Mouse (Mus musculus) splenic B cell, adult 2 months (primary cell): ENCODE measurements around the gene Ptpre.
"Not testable (repeated sequence)": the region's sequence is repeated elsewhere in the genome, so short reads cannot be mapped to it uniquely, and the experiment has no call there.

ENCODE experiments used
- DNase-seq: peaks from one replicate; pipeline ENCODE4 v3.0.0-alpha.2; 2011; ENCODE audit warnings: low read depth, low spot score
- H3K27me3 ChIP-seq: 2 replicates; pipeline ENCODE4 v1.6.1; 2012; ENCODE audit warnings: mild to moderate bottlenecking, low read length, moderate library complexity, mixed read lengths; ENCODE audit not compliant: control insufficient read depth, poor library complexity, insufficient read depth, severe bottlenecking
- H3K36me3 ChIP-seq: 2 replicates; pipeline ENCODE4 v1.6.1; 2012; ENCODE audit warnings: mild to moderate bottlenecking, low read length, moderate library complexity, mixed read lengths; ENCODE audit not compliant: control insufficient read depth, poor library complexity, insufficient read depth, severe bottlenecking

Ptpre gene

GRCm38 (mm10) chr7:135545957-135546356 lies 8.7 kb downstream of the Ptpre start:
- Histone ChIP-seq H3K36me3 (no peaks in the 10 kb centered on the region), H3K27me3 (no peaks in the 10 kb centered on the region)
- DNase-seq, result no peak

- no peaks in the 10 kb centered on the region for H3K36me3 ChIP-seq
- no peak for DNase-seq
- no peaks in the 10 kb centered on the region for H3K27me3 ChIP-seq
These were observed 9.2 kb downstream of the Ptpre start for GRCm38 (mm10) chr7:135546530-135546929.

GRCm38 (mm10) chr7:135548434-135548833 lies 11.2 kb downstream of the Ptpre start:
- DNase-seq, result no peak
- Histone ChIP-seq H3K27me3 (no peaks in the 10 kb centered on the region), H3K36me3 (no peaks in the 10 kb centered on the region)

- H3K36me3 ChIP-seq, result no peaks in the 10 kb centered on the region
- H3K27me3 ChIP-seq, result no peaks in the 10 kb centered on the region
- DNase-seq, result no peak
These were observed 14.3 kb downstream of the Ptpre start for GRCm38 (mm10) chr7:135551547-135551946.

- Histone ChIP-seq H3K36me3 (no peaks in the 10 kb centered on the region), H3K27me3 (no peaks in the 10 kb centered on the region)
- DNase-seq, result no peak
These were observed 16.3 kb downstream of the Ptpre start for GRCm38 (mm10) chr7:135553550-135553949.

GRCm38 (mm10) chr7:135556663-135557402 lies 19.6 kb downstream of the Ptpre start:
- Histone ChIP-seq H3K27me3 (no peaks in the 10 kb centered on the region), H3K36me3 (no peaks in the 10 kb centered on the region)
- no peak for DNase-seq

- no peak for DNase-seq
These were observed 23.0 kb downstream of the Ptpre start for GRCm38 (mm10) chr7:135560280-135560679.

GRCm38 (mm10) chr7:135564022-135564421 lies 26.7 kb downstream of the Ptpre start:
- no peaks in the 10 kb centered on the region for H3K27me3 ChIP-seq
- H3K36me3 ChIP-seq, result no peaks in the 10 kb centered on the region
- no peak for DNase-seq

More at GRCm38 (mm10) chr7:135560280-135560679, 23.0 kb downstream of the Ptpre start:
- no peaks in the 10 kb centered on the region for H3K36me3 ChIP-seq
- H3K27me3 ChIP-seq, result no peaks in the 10 kb centered on the region

GRCm38 (mm10) chr7:135566013-135566412 lies 28.7 kb downstream of the Ptpre start:
- Histone ChIP-seq H3K36me3 (no peaks in the 10 kb centered on the region), H3K27me3 (no peaks in the 10 kb centered on the region)
- no peak for DNase-seq

- Histone ChIP-seq H3K36me3 (no peaks in the 10 kb centered on the region), H3K27me3 (no peaks in the 10 kb centered on the region)
- no peak for DNase-seq
These were observed 30.3 kb downstream of the Ptpre start for GRCm38 (mm10) chr7:135567582-135567981.

- no peak for DNase-seq
- H3K36me3 ChIP-seq, result no peaks in the 10 kb centered on the region
- no peaks in the 10 kb centered on the region for H3K27me3 ChIP-seq
These were observed 31.3 kb downstream of the Ptpre start for GRCm38 (mm10) chr7:135568550-135568949.

GRCm38 (mm10) chr7:135571392-135571791 lies 34.1 kb downstream of the Ptpre start:
- H3K36me3 ChIP-seq, result no peaks in the 10 kb centered on the region
- no peak for DNase-seq
- H3K27me3 ChIP-seq, result no peaks in the 10 kb centered on the region

GRCm38 (mm10) chr7:135571951-135572559 lies 34.8 kb downstream of the Ptpre start:
- DNase-seq, result no peak
- no peaks in the 10 kb centered on the region for H3K36me3 ChIP-seq
- no peaks in the 10 kb centered on the region for H3K27me3 ChIP-seq

GRCm38 (mm10) chr7:135575319-135576069 lies 38.2 kb downstream of the Ptpre start:
- not testable (repeated sequence) for DNase-seq, H3K36me3 ChIP-seq, H3K27me3 ChIP-seq

- no peaks in the 10 kb centered on the region for H3K36me3 ChIP-seq
- no peak for DNase-seq
- H3K27me3 ChIP-seq, result no peaks in the 10 kb centered on the region
These were observed 39.0 kb downstream of the Ptpre start for GRCm38 (mm10) chr7:135576329-135576728.
